9 mouse cellular contexts compared by ENCODE assay signal in the genomic region with DNA sequence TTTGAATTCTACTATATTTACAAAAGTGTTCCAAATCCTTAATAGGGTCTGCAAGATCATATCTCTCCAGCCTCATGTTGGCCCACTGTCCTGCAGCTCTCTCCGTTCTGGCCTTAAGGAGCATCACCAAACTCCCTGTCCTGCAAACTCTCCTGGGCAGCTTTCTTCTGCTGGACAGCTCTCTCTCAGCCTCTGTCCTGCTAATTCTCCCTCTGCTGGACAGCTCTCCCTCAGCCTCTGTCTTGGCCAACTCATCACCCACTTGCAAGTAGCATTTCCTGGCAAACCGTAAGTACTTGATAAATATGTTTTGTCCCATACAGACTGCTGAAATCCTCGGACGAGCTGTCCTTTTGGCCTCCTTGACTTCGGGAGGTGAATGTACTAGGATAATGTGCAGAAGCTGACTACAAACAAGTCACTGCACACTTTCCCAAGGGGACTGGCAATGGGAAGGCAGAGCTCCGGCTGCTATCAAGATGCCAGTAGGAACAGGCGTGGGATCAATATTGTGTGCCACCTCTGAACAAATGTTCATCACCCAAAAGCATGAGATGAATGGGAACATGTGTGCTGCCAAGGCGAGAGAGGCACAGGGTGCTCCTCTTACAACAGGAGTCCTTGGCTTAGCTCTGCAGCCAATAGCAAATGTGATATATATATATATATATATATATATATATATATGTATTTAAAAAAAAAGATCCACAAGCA.
DNase-seq lines count a peak whose midpoint lies in the region; ATAC-seq and TF ChIP-seq lines count a peak whose summit lies in the region.
"Had no signal": no experiment of that assay in that cellular context is flagged by ENCODE, and none has a peak within 500 bp of the region (broad histone marks: within the 10 kb centered on the region; RNA-seq: fewer than 3 reads in every experiment).

No protein-coding gene starts in this region.

- 81% methylated on average over 8 of the region's 8 CpGs for WGBS in limb, embryonic 14.5 days
- 87% methylated on average over 8 of the region's 8 CpGs for WGBS in limb, embryonic 10.5 days

- TF ChIP-seq POLR2A in limb, embryonic 14.5 days (IDR thresholded peaks at IDR 0.05; ENCODE audit: borderline replicate concordance, extremely low read depth, insufficient read depth, insufficient read length), result no peak

- no peak overlapping the region for H3K4me3 ChIP-seq in limb, embryonic 14.5 days (replicated peaks; ENCODE audit: low read length)
- no peak overlapping the region for H3K4me3 ChIP-seq in limb, embryonic 10.5 days

- no peak for ATAC-seq in limb, embryonic 14.5 days (ENCODE audit: low FRiP score, low read depth)

- H3K9ac ChIP-seq in limb, embryonic 14.5 days (ENCODE audit: low read depth, low read length, severe bottlenecking), result no peak overlapping the region
- H3K9ac ChIP-seq: liver, embryonic 14.5 days had no signal

- no peak overlapping the region for H3K4me2 ChIP-seq in limb, embryonic 14.5 days (replicated peaks; ENCODE audit: low read depth, low read length, severe bottlenecking)

- DNase-seq in heart, postnatal 4 days, result peak; percentile 14
- DNase-seq in heart, postnatal 14 days, result no peak
- peak; percentile 21 for DNase-seq in limb, embryonic 14.5 days (ENCODE audit: low spot score)
- DNase-seq in limb, embryonic 10.5 days (ENCODE audit: low spot score), result no peak
- DNase-seq in embryo, embryonic 10.5 days (ENCODE audit: low spot score), result peak; percentile 17
- peak; percentile 91 for DNase-seq in layer of hippocampus, adult 9-11 months
- DNase-seq in urinary bladder, postnatal 36 days (ENCODE audit: low spot score in 2 of 2), result no peak
- DNase-seq in urinary bladder, postnatal 10 days (ENCODE audit: low spot score), result no peak

- no peaks in the 10 kb centered on the region for H3K9me3 ChIP-seq in limb, embryonic 14.5 days (ENCODE audit: control insufficient read depth, low read length)
- no peaks in the 10 kb centered on the region for H3K9me3 ChIP-seq in limb, embryonic 10.5 days (replicated peaks)

- H3K4me1 ChIP-seq in limb, embryonic 14.5 days (ENCODE audit: control insufficient read depth, insufficient read depth, low read length), result no peaks in the 10 kb centered on the region
- H3K4me1 ChIP-seq in limb, embryonic 10.5 days, result no peaks in the 10 kb centered on the region

- no peaks in the 10 kb centered on the region for H3K36me3 ChIP-seq in limb, embryonic 14.5 days (ENCODE audit: control insufficient read depth, insufficient read depth, low read length)
- no peaks in the 10 kb centered on the region for H3K36me3 ChIP-seq in limb, embryonic 10.5 days

- no peak overlapping the region for H3K27ac ChIP-seq in limb, embryonic 14.5 days (replicated peaks; ENCODE audit: low read depth, low read length)
- no peak overlapping the region for H3K27ac ChIP-seq in limb, embryonic 10.5 days
- H3K27ac ChIP-seq: liver, embryonic 14.5 days had no signal

- no peaks in the 10 kb centered on the region for H3K27me3 ChIP-seq in limb, embryonic 14.5 days (ENCODE audit: control insufficient read depth, insufficient read depth, low read length)
- H3K27me3 ChIP-seq in limb, embryonic 10.5 days (ENCODE audit: low read depth, poor library complexity, severe bottlenecking), result no peaks in the 10 kb centered on the region

- intact Hi-C loops in heart, postnatal 14 days (cut with DNase I), result no loop called here

Comparison
In these comparisons a context has a peak if more than half of its experiments do, and no peak if none do; other contexts are left out.
1. DNase-seq: peak in heart, postnatal 4 days (single experiment), limb, embryonic 14.5 days (single experiment), embryo, embryonic 10.5 days (single experiment) and layer of hippocampus, adult 9-11 months (single experiment); none in heart, postnatal 14 days (0 of 2), limb, embryonic 10.5 days (single experiment), urinary bladder, postnatal 36 days (0 of 2) and urinary bladder, postnatal 10 days (single experiment).